Comparison of ENCODE assay signal across 35 mouse cellular contexts in genomic region chr5:46020175-46020574, GRCm38 (mm10).
"Had no signal": no experiment of that assay in that cellular context is flagged by ENCODE, and none has a peak within 500 bp of the region (broad histone marks: within the 10 kb centered on the region; RNA-seq: fewer than 3 reads in every experiment).

No protein-coding gene starts in this region.

- H3K27ac ChIP-seq: heart, adult 2 months; heart, embryonic 10.5 days; heart, embryonic 13.5 days; heart, embryonic 15.5 days; hindbrain, embryonic 10.5 days; hindbrain, embryonic 12.5 days; hindbrain, embryonic 13.5 days; hindbrain, embryonic 14.5 days; hindbrain, embryonic 15.5 days; hindbrain, postnatal 0 days; intestine, embryonic 15.5 days; kidney, embryonic 15.5 days; kidney, postnatal 0 days; layer of hippocampus, adult 2 months had no signal

- H3K4me2 ChIP-seq: heart, embryonic 11.5 days; heart, embryonic 12.5 days; heart, embryonic 13.5 days; heart, embryonic 15.5 days; hindbrain, embryonic 12.5 days; hindbrain, embryonic 13.5 days; hindbrain, embryonic 14.5 days; hindbrain, embryonic 15.5 days; intestine, embryonic 15.5 days; kidney, embryonic 15.5 days had no signal

- H3K9ac ChIP-seq: heart, embryonic 12.5 days; heart, embryonic 13.5 days; heart, embryonic 15.5 days; hindbrain, embryonic 12.5 days; hindbrain, embryonic 13.5 days; hindbrain, embryonic 14.5 days; hindbrain, embryonic 15.5 days; intestine, embryonic 15.5 days; kidney, embryonic 15.5 days had no signal

- DNase-seq: heart, adult 2 months; heart, postnatal 10 days; heart, postnatal 14 days; heart, postnatal 36 days; heart, postnatal 4 days; kidney, adult 11 months; kidney, adult 18-20 months; kidney, adult 2 months; kidney, adult 8-10 months; kidney, adult 9 months; kidney, postnatal 10 days; kidney, postnatal 14 days; kidney, postnatal 25 days; kidney, postnatal 36 days; kidney, postnatal 4 days; layer of hippocampus, adult 9-11 months had no signal

- H3K27me3 ChIP-seq: heart, embryonic 12.5 days; heart, embryonic 13.5 days; heart, embryonic 15.5 days; hindbrain, embryonic 12.5 days; hindbrain, embryonic 13.5 days; hindbrain, embryonic 15.5 days; intestine, embryonic 15.5 days; kidney, embryonic 15.5 days had no signal

- H3K9me3 ChIP-seq: heart, embryonic 10.5 days; heart, embryonic 12.5 days; heart, embryonic 13.5 days; heart, embryonic 15.5 days; hindbrain, embryonic 10.5 days; hindbrain, embryonic 12.5 days; hindbrain, embryonic 13.5 days; hindbrain, embryonic 15.5 days; intestine, embryonic 15.5 days; kidney, embryonic 15.5 days had no signal

- H3K4me3 ChIP-seq: heart, adult 2 months; heart, embryonic 10.5 days; heart, embryonic 12.5 days; heart, embryonic 13.5 days; heart, embryonic 15.5 days; hindbrain, embryonic 10.5 days; hindbrain, embryonic 12.5 days; hindbrain, embryonic 13.5 days; hindbrain, embryonic 15.5 days; intestine, embryonic 15.5 days; kidney, embryonic 15.5 days; layer of hippocampus, adult 2 months had no signal

- H3K4me1 ChIP-seq: heart, embryonic 10.5 days; heart, embryonic 12.5 days; heart, embryonic 13.5 days; heart, embryonic 15.5 days; hindbrain, embryonic 10.5 days; hindbrain, embryonic 12.5 days; hindbrain, embryonic 15.5 days; intestine, embryonic 15.5 days; kidney, embryonic 15.5 days had no signal

- H3K36me3 ChIP-seq: heart, embryonic 10.5 days; heart, embryonic 12.5 days; heart, embryonic 13.5 days; heart, embryonic 15.5 days; hindbrain, embryonic 10.5 days; hindbrain, embryonic 12.5 days; hindbrain, embryonic 13.5 days; hindbrain, embryonic 15.5 days; intestine, embryonic 15.5 days; kidney, embryonic 15.5 days had no signal

- ATAC-seq: hindbrain, embryonic 16.5 days; hindbrain, postnatal 0 days; inflammation-experienced regulatory T-cells, adult 6 months; intestine, embryonic 15.5 days; intestine, embryonic 16.5 days; intestine, postnatal 0 days had no signal
